Mouse (Mus musculus) CH12.LX (cell line): ENCODE data around the gene Dnajc10. TPM values are rescaled to one million over a fixed set of nuclear protein-coding genes. Genes with fewer than 3 reads are reported as not detected.
A peak's percentile ranks its signal among the peaks of the same experiment; 100 is the strongest.

Source experiments
- DNase-seq: peaks from one replicate; pipeline ENCODE4 v3.0.0-alpha.2; 2013; ENCODE audit errors: extremely low read depth
- H3K27ac ChIP-seq: 2 replicates; pipeline ENCODE4 v1.5.1; 2012; ENCODE audit warnings: low read depth, mild to moderate bottlenecking, control low read depth, moderate library complexity; ENCODE audit not compliant: insufficient read depth
- H3K27me3 ChIP-seq: replicated peaks from 2 replicates; pipeline ENCODE3; 2012; ENCODE audit warnings: inconsistent platforms
- H3K36me3 ChIP-seq, 2 experiments: replicated peaks in 1 of 2; 2 replicates each; pipeline versions ENCODE3 to v1.6.1; 2012; ENCODE audit warnings: inconsistent platforms in 1 of 2, low read length in 1 of 2, mild to moderate bottlenecking in 1 of 2, mixed read lengths in 1 of 2, moderate library complexity in 1 of 2; ENCODE audit not compliant: control insufficient read depth in 1 of 2, insufficient read depth in 1 of 2
- H3K4me1 ChIP-seq, 2 experiments: 2 replicates each; pipeline ENCODE4 v1.6.1; 2012; ENCODE audit warnings: inconsistent platforms in 1 of 2, moderate library complexity in 1 of 2; ENCODE audit not compliant: insufficient read depth in 2 of 2, control insufficient read depth in 1 of 2
- H3K4me2 ChIP-seq: 2 replicates; pipeline ENCODE4 v1.6.1; 2012; ENCODE audit warnings: low read depth, mild to moderate bottlenecking, control low read depth; ENCODE audit not compliant: poor library complexity, insufficient read depth, severe bottlenecking
- H3K4me3 ChIP-seq, 3 experiments: fragments of 150-350 bp in 1 of 3; sonication (generic) in 1 of 3; replicated peaks in 1 of 3; 2 replicates each; pipeline versions ENCODE3 to v1.5.1; 2011 to 2012; ENCODE audit warnings: low read depth in 2 of 3, low read length in 2 of 3, mild to moderate bottlenecking in 2 of 3, moderate library complexity in 2 of 3, control low read depth in 1 of 3, improper control_type of control experiment in 1 of 3, inconsistent platforms in 1 of 3, mixed read lengths in 1 of 3; ENCODE audit not compliant: poor library complexity in 1 of 3
- H3K79me2 ChIP-seq: replicated peaks from 2 replicates; pipeline ENCODE4 v1.6.1; 2012; ENCODE audit warnings: mild to moderate bottlenecking, moderate library complexity; ENCODE audit not compliant: control insufficient read depth, poor library complexity, insufficient read depth, severe bottlenecking; ENCODE audit errors: extremely low read depth
- H3K9ac ChIP-seq: 2 replicates; pipeline ENCODE4 v1.6.1; 2012; ENCODE audit warnings: low read depth, mild to moderate bottlenecking, control low read depth, moderate library complexity; ENCODE audit not compliant: insufficient read depth
- H3K9me3 ChIP-seq: replicated peaks from 2 replicates; pipeline ENCODE3; 2012; ENCODE audit warnings: low read length, inconsistent platforms, mixed read lengths
- BHLHE40 ChIP-seq: IDR thresholded peaks from 2 replicates; pipeline ENCODE4 v1.6.1; 2011; ENCODE audit warnings: mild to moderate bottlenecking, low read depth, low read length, improper control_type of control experiment
- CHD1 ChIP-seq: IDR thresholded peaks from 2 replicates; pipeline ENCODE4 v1.6.1; 2012; ENCODE audit warnings: low read depth, low read length, improper control_type of control experiment, inconsistent platforms
- CHD2 ChIP-seq: IDR thresholded peaks from 2 replicates; pipeline ENCODE4 v1.6.1; 2011; ENCODE audit warnings: low read length, improper control_type of control experiment
- CTCF ChIP-seq, 2 experiments: IDR thresholded peaks in 1 of 2; conservative IDR thresholded peaks in 1 of 2; 2 replicates each; pipeline ENCODE4 v1.5.1; 2011 to 2012; ENCODE audit warnings: low read depth in 2 of 2, low read length in 2 of 2, improper control_type of control experiment in 1 of 2, inconsistent platforms in 1 of 2, mild to moderate bottlenecking in 1 of 2, moderate library complexity in 1 of 2
- E2F4 ChIP-seq: IDR thresholded peaks from 2 replicates; pipeline ENCODE4 v1.6.1; 2011; ENCODE audit warnings: low read depth, low read length, improper control_type of control experiment; ENCODE audit not compliant: insufficient replicate concordance
- ELF1 ChIP-seq: IDR thresholded peaks from 2 replicates; pipeline ENCODE4 v1.6.1; 2014; ENCODE audit warnings: low read depth, mild to moderate bottlenecking, inconsistent platforms, low read length, improper control_type of control experiment
- EP300 ChIP-seq: IDR thresholded peaks from 2 replicates; pipeline ENCODE4 v1.6.1; 2011; ENCODE audit warnings: low read length, improper control_type of control experiment
- ETS1 ChIP-seq: conservative IDR thresholded peaks from 2 replicates; pipeline ENCODE4 v1.6.1; 2012; ENCODE audit warnings: low read depth, mild to moderate bottlenecking, inconsistent platforms, low read length, improper control_type of control experiment, moderate library complexity
- GABPA ChIP-seq: IDR thresholded peaks from 2 replicates; pipeline ENCODE4 v1.6.1; 2012; ENCODE audit warnings: low read depth, low read length, improper control_type of control experiment, inconsistent platforms; ENCODE audit not compliant: insufficient replicate concordance
- HCFC1 ChIP-seq: IDR thresholded peaks from 2 replicates; pipeline ENCODE4 v1.6.1; 2012; ENCODE audit warnings: low read depth, mild to moderate bottlenecking, inconsistent platforms, low read length, improper control_type of control experiment
- IRF4 ChIP-seq: IDR thresholded peaks from 2 replicates; pipeline ENCODE4 v1.6.1; 2014; ENCODE audit warnings: low read depth, mild to moderate bottlenecking, inconsistent platforms, low read length, improper control_type of control experiment
- JUN ChIP-seq: IDR thresholded peaks from 2 replicates; pipeline ENCODE4 v1.6.1; 2011; ENCODE audit warnings: low read depth, mild to moderate bottlenecking, low read length, improper control_type of control experiment, moderate library complexity; ENCODE audit not compliant: insufficient read depth
- JUND ChIP-seq: conservative IDR thresholded peaks from 2 replicates; pipeline ENCODE4 v1.6.1; 2011; ENCODE audit warnings: low read depth, low read length, improper control_type of control experiment
- KAT2A ChIP-seq: IDR thresholded peaks from 2 replicates; pipeline ENCODE4 v1.6.1; 2012; ENCODE audit warnings: low read length, improper control_type of control experiment, inconsistent platforms; ENCODE audit not compliant: insufficient replicate concordance
- MAFK ChIP-seq: IDR thresholded peaks from 2 replicates; pipeline ENCODE4 v1.6.1; 2011; ENCODE audit warnings: low read length, improper control_type of control experiment; ENCODE audit not compliant: insufficient replicate concordance
- MAX ChIP-seq: IDR thresholded peaks from 2 replicates; pipeline ENCODE4 v1.6.1; 2011; ENCODE audit warnings: low read length, improper control_type of control experiment
- MAZ ChIP-seq: IDR thresholded peaks from 2 replicates; pipeline ENCODE4 v1.6.1; 2012; ENCODE audit warnings: low read depth, mild to moderate bottlenecking, inconsistent platforms, low read length, improper control_type of control experiment, moderate library complexity
- MEF2A ChIP-seq: IDR thresholded peaks from 2 replicates; pipeline ENCODE4 v1.6.1; 2014; ENCODE audit warnings: low read depth, mild to moderate bottlenecking, inconsistent platforms, low read length, improper control_type of control experiment, borderline replicate concordance
- MXI1 ChIP-seq: IDR thresholded peaks from 2 replicates; pipeline ENCODE4 v1.6.1; 2011; ENCODE audit warnings: mild to moderate bottlenecking, low read depth, low read length, improper control_type of control experiment
- MYC ChIP-seq: IDR thresholded peaks from 2 replicates; pipeline ENCODE4 v1.6.1; 2011; ENCODE audit warnings: low read depth, mild to moderate bottlenecking, improper control_type of control experiment, low read length
- NELFE ChIP-seq: IDR thresholded peaks from 2 replicates; pipeline ENCODE4 v1.6.1; 2011; ENCODE audit warnings: low read depth, low read length, improper control_type of control experiment
- NRF1 ChIP-seq: IDR thresholded peaks from 2 replicates; pipeline ENCODE4 v1.6.1; 2014; ENCODE audit warnings: low read depth, mild to moderate bottlenecking, inconsistent platforms, low read length, improper control_type of control experiment, moderate library complexity
- PAX5 ChIP-seq: IDR thresholded peaks from 2 replicates; pipeline ENCODE4 v1.6.1; 2012; ENCODE audit warnings: low read length, inconsistent platforms, mixed read lengths
- POLR2A ChIP-seq: IDR thresholded peaks from 2 replicates; pipeline ENCODE4 v1.6.1; 2011; ENCODE audit warnings: low read depth, mild to moderate bottlenecking, improper control_type of control experiment, low read length
- POLR2AphosphoS2 ChIP-seq: IDR thresholded peaks from 2 replicates; pipeline ENCODE4 v1.6.1; 2011; ENCODE audit warnings: low read depth, low read length, improper control_type of control experiment
- RAD21 ChIP-seq: IDR thresholded peaks from 2 replicates; pipeline ENCODE4 v1.6.1; 2011; ENCODE audit warnings: low read depth, mild to moderate bottlenecking, low read length, improper control_type of control experiment, moderate library complexity
- RCOR1 ChIP-seq: conservative IDR thresholded peaks from 2 replicates; pipeline ENCODE4 v1.6.1; 2012; ENCODE audit warnings: low read depth, mild to moderate bottlenecking, inconsistent platforms, low read length, improper control_type of control experiment
- SIN3A ChIP-seq: IDR thresholded peaks from 2 replicates; pipeline ENCODE4 v1.6.1; 2012; ENCODE audit warnings: low read length, improper control_type of control experiment, inconsistent platforms
- SMC3 ChIP-seq: IDR thresholded peaks from 2 replicates; pipeline ENCODE4 v1.6.1; 2011; ENCODE audit warnings: low read depth, low read length, improper control_type of control experiment
- TBP ChIP-seq: conservative IDR thresholded peaks from 2 replicates; pipeline ENCODE4 v1.6.1; 2011; ENCODE audit warnings: low read depth, low read length, improper control_type of control experiment
- TCF12 ChIP-seq: IDR thresholded peaks from 2 replicates; pipeline ENCODE4 v1.6.1; 2014; ENCODE audit warnings: low read depth, mild to moderate bottlenecking, inconsistent platforms, low read length, improper control_type of control experiment
- UBTF ChIP-seq: IDR thresholded peaks from 2 replicates; pipeline ENCODE4 v1.6.1; 2012; ENCODE audit warnings: low read depth, mild to moderate bottlenecking, inconsistent platforms, low read length, improper control_type of control experiment, moderate library complexity
- USF1 ChIP-seq: IDR thresholded peaks from 2 replicates; pipeline ENCODE4 v1.6.1; 2014; ENCODE audit warnings: low read depth, mild to moderate bottlenecking, inconsistent platforms, low read length, improper control_type of control experiment
- USF2 ChIP-seq: conservative IDR thresholded peaks from 2 replicates; pipeline ENCODE4 v1.6.1; 2011; ENCODE audit warnings: low read depth, low read length, improper control_type of control experiment
- ZC3H11A ChIP-seq: IDR thresholded peaks from 2 replicates; pipeline ENCODE4 v1.6.1; 2012; ENCODE audit warnings: low read depth, mild to moderate bottlenecking, inconsistent platforms, low read length, improper control_type of control experiment
- ZKSCAN1 ChIP-seq: IDR thresholded peaks from 2 replicates; pipeline ENCODE4 v1.6.1; 2012; ENCODE audit warnings: low read depth, inconsistent platforms, low read length, improper control_type of control experiment, borderline replicate concordance
- ZMIZ1 ChIP-seq: IDR thresholded peaks from 2 replicates; pipeline ENCODE4 v1.6.1; 2012; ENCODE audit warnings: low read depth, mild to moderate bottlenecking, inconsistent platforms, low read length, improper control_type of control experiment
- ZNF384 ChIP-seq: IDR thresholded peaks from 2 replicates; pipeline ENCODE4 v1.6.1; 2012; ENCODE audit warnings: low read depth, low read length, improper control_type of control experiment, inconsistent platforms
- dilution Hi-C: fragments of 300-500 bp; cut with MboI; formaldehyde crosslinking; loops from 2 replicates; pipeline ENCODE4 v1.14.3; 2020; ENCODE audit warnings: low sequenced_read_pairs; ENCODE audit not compliant: extremely low pct_unique_long_range_greater_than_20kb, extremely low pct_ligation_motif_present
- in situ Hi-C: fragments of 300-500 bp; cut with MboI; formaldehyde crosslinking; loops from 3 replicates; pipeline ENCODE4 v1.14.3; 2019; ENCODE audit warnings: low sequenced_read_pairs, low pct_ligation_motif_present, low pct_unique_long_range_greater_than_20kb, mixed read lengths
- polyA plus RNA-seq: library from polyadenylated mRNA; unstranded; fragments of >175 nt; gene quantifications from 2 replicates; pipeline ENCODE4 v1.2.1, GENCODE M21; 2012; ENCODE audit warnings: low read depth; ENCODE audit not compliant: insufficient read length
- total RNA-seq, 2 experiments: library from RNA; depleted of rRNA; stranded (reverse); fragments of 300-350 nt in 1 of 2; fragments of >200 nt in 1 of 2; gene quantifications; 2 replicates each; pipeline ENCODE4 v1.2.3; 2012 to 2014

The Dnajc10 gene
- total and polyA plus RNA-seq, 3 experiments: 48.3 to 81.3 (median 65.1) TPM

DNA sequence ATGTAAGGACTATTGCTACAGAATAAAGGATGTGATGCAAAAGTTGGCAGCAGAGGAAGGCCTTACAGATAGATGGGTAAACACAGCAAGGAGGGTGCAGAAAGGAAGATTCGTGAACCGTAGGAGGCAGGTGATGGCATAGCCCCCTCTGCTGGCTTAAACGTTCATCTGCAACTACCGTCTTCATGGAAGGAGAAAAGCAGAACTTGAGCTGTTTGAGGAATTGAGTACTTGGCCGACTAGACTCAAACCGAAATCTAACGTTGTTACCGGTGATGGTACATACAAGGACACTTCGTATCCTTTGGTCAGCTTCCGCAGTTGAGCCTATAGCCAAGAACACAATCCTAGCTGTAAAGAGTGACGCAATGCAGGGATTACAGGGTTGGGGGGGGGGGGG is 48.4 kb upstream of the Dnajc10 start:
- peaks cover 0 to 7% of the 10 kb centered on the region in 2 experiments; a peak in 1 of 4 replicates for H3K4me1 ChIP-seq
- H3K9me3 ChIP-seq: no peaks in the 10 kb centered on the region
- no peak overlapping the region for H3K4me3 ChIP-seq
- no peak overlapping the region for H3K9ac ChIP-seq
- dilution Hi-C loops (no loop called here), in situ Hi-C loops (loop anchor here (10.0 kb wide), 1 partner anchor 402 kb away; no protein-coding TSS in a partner anchor)
- H3K4me2 ChIP-seq: peak overlapping the region; percentile 74
- no peaks in the 10 kb centered on the region for H3K27me3 ChIP-seq
- H3K79me2 ChIP-seq: no peaks in the 10 kb centered on the region
- peak; percentile 89 for DNase-seq
- TF ChIP-seq CHD2 (no peak), EP300 (0 out of 2 replicates have a peak, but pooled peaks have one; percentile 30), ELF1 (peak; percentile 44; the same call in 1 of the 2 replicates), BHLHE40 (0 out of 2 replicates have a peak, but pooled peaks have one; percentile 16), ETS1 (no peak), SMC3 (peak; percentile 91), JUN (no peak; the same call in 1 of the 2 replicates), SIN3A (no peak), RAD21 (peak; percentile 87), CHD1 (no peak), HCFC1 (peak; percentile 37; the same call in 1 of the 2 replicates), MYC (no peak), USF1 (no peak), RCOR1 (no peak), CTCF (conservative IDR thresholded peaks at IDR 0.05 in 1 of 2, IDR thresholded peaks at IDR 0.05 in 1 of 2; ENCODE audit: low read depth in 2 of 2, low read length in 2 of 2) (peak; percentile 67 to 93), MXI1 (no peak), TBP (no peak), NELFE (no peak), ZMIZ1 (no peak), POLR2AphosphoS2 (no peak), GABPA (no peak), ZKSCAN1 (no peak), NRF1 (no peak), ZNF384 (no peak), PAX5 (no peak), UBTF (no peak), MAZ (no peak), JUND (0 out of 2 replicates have a peak, but pooled peaks have one; percentile 23), ZC3H11A (peak; percentile 70), KAT2A (no peak), POLR2A (no peak), IRF4 (peak; percentile 74), E2F4 (no peak), MAX (no peak), MAFK (no peak), TCF12 (peak; percentile 29; the same call in 1 of the 2 replicates), MEF2A (no peak), USF2 (no peak)
- H3K36me3 ChIP-seq: no peaks in the 10 kb centered on the region
- no peak overlapping the region for H3K27ac ChIP-seq
